Mouse (Mus musculus) cerebellum, adult 2 months (tissue): Measurements from ENCODE around the gene Fer. TPM values are rescaled to one million over a fixed set of nuclear protein-coding genes. Genes with fewer than 3 reads are reported as not detected.

Experiments
- DNase-seq, 2 experiments: peaks; one replicate each; pipeline ENCODE4 v3.0.0; 2021
- H3K27ac ChIP-seq: fragments of 200-500 bp; 2 replicates; pipeline ENCODE4 v1.5.1; 2012; ENCODE audit warnings: low read length, control low read depth, inconsistent platforms; ENCODE audit not compliant: insufficient read depth
- H3K27me3 ChIP-seq: fragments of 200-500 bp; 2 replicates; pipeline ENCODE4 v1.6.1; 2012; ENCODE audit warnings: inconsistent platforms, mild to moderate bottlenecking, low read length, moderate library complexity; ENCODE audit not compliant: control insufficient read depth, insufficient read depth
- H3K4me1 ChIP-seq: fragments of 200-500 bp; 2 replicates; pipeline ENCODE4 v1.6.1; 2011; ENCODE audit warnings: low read length; ENCODE audit not compliant: control insufficient read depth, insufficient read depth
- H3K4me3 ChIP-seq: fragments of 200-500 bp; replicated peaks from 2 replicates; pipeline ENCODE3; 2011; ENCODE audit warnings: mild to moderate bottlenecking, low read depth, low read length, control low read depth; ENCODE audit not compliant: insufficient read depth
- CTCF ChIP-seq: fragments of 200-500 bp; IDR thresholded peaks from 2 replicates; pipeline ENCODE4 v1.5.1; 2011; ENCODE audit warnings: low read depth, mild to moderate bottlenecking, control low read depth, low read length, moderate library complexity, borderline replicate concordance; ENCODE audit not compliant: insufficient read depth
- POLR2A ChIP-seq: fragments of 200-500 bp; IDR thresholded peaks from 2 replicates; pipeline ENCODE4 v1.6.1; 2011; ENCODE audit warnings: low read length, control low read depth, borderline replicate concordance; ENCODE audit not compliant: insufficient read depth
- WGBS: fragments of 180-500 bp; shearing (Covaris S2); methylation state at CpG from one replicate; pipeline ENCODE4 v1.1.7; 2018; 5-methylcytosine and 5-hydroxymethylcytosine counted together
- polyA plus RNA-seq: library from polyadenylated mRNA; depleted of rRNA; stranded (reverse); fragments of >200 nt; gene quantifications from 2 replicates; pipeline ENCODE4 v1.2.3, GENCODE M21; 2012; rRNA removed

Gene Fer
- polyA plus RNA-seq, result 8.8 and 9.6 TPM in 2 replicates

- Histone ChIP-seq H3K4me3 (peak within 1 kb of the TSS; percentile 82), H3K4me1 (no peaks in the 10 kb centered on the region), H3K27ac (peak within 1 kb of the TSS; percentile 55), H3K27me3 (no peaks in the 10 kb centered on the region)
- DNase-seq, result no peak
- no peak for TF ChIP-seq CTCF
- TF ChIP-seq POLR2A, result no peak
- WGBS, result 1% methylated on average over 41 of the region's 41 CpGs
Measured at GRCm38 (mm10) chr17:63863012-63863630, at the start of gene Fer. Fer (plus strand) TSS chr17:63863062.

DNA sequence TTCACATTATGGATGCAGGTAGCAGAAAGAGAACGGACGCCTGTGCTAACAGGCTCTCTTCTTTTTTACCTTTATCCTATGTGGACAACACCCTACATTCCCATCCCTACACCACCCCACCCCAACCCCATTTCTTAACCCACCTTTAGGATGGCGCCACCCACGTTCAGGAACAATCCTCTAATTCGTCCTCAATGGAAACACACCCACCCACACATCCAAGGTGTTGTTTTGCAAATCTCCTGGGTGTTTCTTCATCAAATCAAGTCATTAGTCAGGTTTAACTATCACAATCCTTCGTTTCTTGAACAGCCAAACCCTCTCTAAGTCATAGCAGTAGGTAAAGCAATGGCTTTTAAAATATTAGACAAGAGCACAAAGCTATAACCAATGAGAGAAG lies 49.3 kb upstream of the Fer start:
- H3K27me3 ChIP-seq, result no peaks in the 10 kb centered on the region
- no peak overlapping the region for H3K4me3 ChIP-seq
- DNase-seq, result no peak
- WGBS, result 90% methylated on average over 6 of the region's 6 CpGs
- no peaks in the 10 kb centered on the region for H3K4me1 ChIP-seq
- no peak for TF ChIP-seq POLR2A
- no peak for TF ChIP-seq CTCF
- no peak overlapping the region for H3K27ac ChIP-seq

GRCm38 (mm10) chr17:63818444-63819027 lies 44.3 kb upstream of the Fer start:
- H3K27me3 ChIP-seq, result no peaks in the 10 kb centered on the region
- TF ChIP-seq POLR2A (no peak), CTCF (no peak)
- no peak for DNase-seq
- no peak overlapping the region for H3K27ac ChIP-seq
- H3K4me1 ChIP-seq, result no peaks in the 10 kb centered on the region
- H3K4me3 ChIP-seq, result no peak overlapping the region
- WGBS, result 87% methylated on average over 10 of the region's 10 CpGs

DNA sequence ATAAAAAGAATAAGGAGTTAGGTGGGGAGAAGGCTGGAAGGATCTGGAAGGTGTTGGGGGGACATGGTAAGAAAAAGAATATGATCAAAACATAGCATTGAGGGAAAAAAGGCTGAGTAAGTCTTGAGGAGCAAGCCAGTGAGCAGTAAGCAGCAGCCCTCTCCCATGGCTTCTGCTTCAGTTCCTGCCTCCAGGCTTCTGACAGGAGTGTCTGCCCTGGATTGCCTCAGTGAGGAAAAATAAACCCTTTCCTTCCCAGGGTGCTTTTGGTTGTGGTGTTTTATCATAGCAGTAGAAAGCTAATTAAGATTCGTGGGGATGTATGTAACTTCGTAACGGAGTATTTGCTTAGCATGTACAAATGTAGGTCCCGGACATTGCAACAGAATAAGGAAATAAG lies 38.7 kb upstream of the Fer start:
- H3K4me1 ChIP-seq, result no peaks in the 10 kb centered on the region
- no peak overlapping the region for H3K4me3 ChIP-seq
- H3K27ac ChIP-seq, result no peak overlapping the region
- DNase-seq, result no peak
- no peak for TF ChIP-seq POLR2A
- no peak for TF ChIP-seq CTCF
- WGBS, result 96% methylated on average over 4 of the region's 4 CpGs
- H3K27me3 ChIP-seq, result no peaks in the 10 kb centered on the region

DNA sequence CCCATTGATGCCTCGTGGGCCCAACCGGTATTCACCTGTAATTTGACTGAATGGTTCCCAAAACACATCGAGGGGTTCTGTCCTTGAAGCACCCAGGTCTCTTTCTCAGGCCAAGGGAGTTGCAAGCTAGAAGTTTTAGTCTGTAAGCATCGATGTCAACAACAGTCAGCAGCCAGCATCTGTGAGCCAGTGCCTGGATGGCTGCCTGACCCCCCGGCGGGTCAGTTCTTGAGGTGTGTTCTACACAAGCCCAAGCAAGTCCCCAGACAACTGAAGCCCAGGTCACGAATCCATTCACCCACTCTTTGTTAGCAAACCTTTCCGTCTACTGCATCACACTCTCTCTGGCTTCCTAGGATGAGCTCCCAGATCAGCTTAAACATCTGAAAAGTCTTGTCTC lies 36.7 kb upstream of the Fer start:
- TF ChIP-seq POLR2A, result no peak
- TF ChIP-seq CTCF, result no peak
- Histone ChIP-seq H3K27me3 (no peaks in the 10 kb centered on the region), H3K27ac (no peak overlapping the region), H3K4me1 (no peaks in the 10 kb centered on the region), H3K4me3 (no peak overlapping the region)
- no peak for DNase-seq
- WGBS, result 76% methylated on average over 8 of the region's 8 CpGs

- DNase-seq, result no peak
- WGBS, result 86% methylated on average over 7 of the region's 7 CpGs
- H3K4me3 ChIP-seq, result no peak overlapping the region
- H3K4me1 ChIP-seq, result no peaks in the 10 kb centered on the region
- no peaks in the 10 kb centered on the region for H3K27me3 ChIP-seq
- no peak overlapping the region for H3K27ac ChIP-seq
- TF ChIP-seq POLR2A (no peak), CTCF (no peak)
Measured at GRCm38 (mm10) chr17:63826767-63827166, 36.1 kb upstream of the Fer start.

GRCm38 (mm10) chr17:63828561-63829332 lies 34.1 kb upstream of the Fer start:
- no peak overlapping the region for H3K4me3 ChIP-seq
- H3K27ac ChIP-seq, result no peak overlapping the region
- no peaks in the 10 kb centered on the region for H3K4me1 ChIP-seq
- no peaks in the 10 kb centered on the region for H3K27me3 ChIP-seq
- no peak for DNase-seq
- WGBS, result 49% methylated on average over 5 of the region's 5 CpGs
- TF ChIP-seq POLR2A (no peak), CTCF (no peak)

- WGBS, result 60% methylated on average over 4 of the region's 4 CpGs
- no peak for DNase-seq
- Histone ChIP-seq H3K27me3 (0 out of 2 replicates have a peak, but pooled peaks cover 2% of the 10 kb centered on the region), H3K4me1 (no peaks in the 10 kb centered on the region), H3K4me3 (no peak overlapping the region), H3K27ac (no peak overlapping the region)
- TF ChIP-seq CTCF (no peak), POLR2A (no peak)
Measured at GRCm38 (mm10) chr17:63831550-63831949, 31.3 kb upstream of the Fer start.

DNA sequence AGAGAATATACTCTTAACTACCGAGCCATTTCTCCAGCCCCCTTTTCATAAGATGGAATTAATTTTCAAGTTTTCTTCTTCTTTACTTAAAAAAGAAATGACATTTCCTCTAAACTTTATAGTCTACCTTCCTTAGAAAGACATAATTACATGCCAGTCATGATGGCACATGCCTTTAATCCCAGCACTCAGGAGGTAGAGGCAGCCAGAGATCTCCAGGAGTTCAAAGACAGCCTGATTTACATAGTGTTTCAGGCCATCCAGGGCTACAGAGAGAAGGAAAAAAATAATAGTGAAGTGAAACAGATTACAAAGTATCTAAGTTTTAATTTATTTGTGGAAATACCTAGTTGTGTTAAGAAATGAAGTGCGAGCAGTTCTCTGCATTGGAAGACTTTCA lies 26.6 kb upstream of the Fer start:
- H3K4me1 ChIP-seq, result no peaks in the 10 kb centered on the region
- 0 out of 2 replicates have a peak, but pooled peaks cover 2% of the 10 kb centered on the region for H3K27me3 ChIP-seq
- TF ChIP-seq POLR2A (no peak), CTCF (no peak)
- H3K4me3 ChIP-seq, result no peak overlapping the region
- WGBS, result 84% methylated on average over 2 of the region's 2 CpGs
- no peak for DNase-seq
- no peak overlapping the region for H3K27ac ChIP-seq
